Mouse (Mus musculus) adrenal gland, postnatal 14 days (tissue): ENCODE results near the gene Adgrd1. TPM values are rescaled to one million over a fixed set of nuclear protein-coding genes. Genes with fewer than 3 reads are reported as not detected.

ENCODE experiments used
- DNase-seq: peaks from one replicate; pipeline ENCODE4 v3.0.0; 2021; ENCODE audit warnings: mixed read lengths
- total RNA-seq: library from RNA; stranded (reverse); gene quantifications from 2 replicates; pipeline ENCODE4 v1.2.3, GENCODE M21; 2021

Adgrd1 gene
- total RNA-seq, 1 experiment from 2014 or later: 4.9 TPM

GRCm38 (mm10) chr5:129155902-129156311, 59.4 kb downstream of the Adgrd1 start:
- DNase-seq: no peak

GRCm38 (mm10) chr5:129161372-129162051, 65.0 kb downstream of the Adgrd1 start:
- no peak for DNase-seq

GRCm38 (mm10) chr5:129163416-129163815, 66.9 kb downstream of the Adgrd1 start:
- DNase-seq: no peak

- peak; percentile 42 for DNase-seq
Observed at GRCm38 (mm10) chr5:129164091-129164490, 67.5 kb downstream of the Adgrd1 start.

GRCm38 (mm10) chr5:129164911-129165584, 68.5 kb downstream of the Adgrd1 start:
- no peak for DNase-seq

- DNase-seq: no peak
Observed at GRCm38 (mm10) chr5:129165595-129165994, 69.0 kb downstream of the Adgrd1 start.

GRCm38 (mm10) chr5:129169090-129169489, 72.5 kb downstream of the Adgrd1 start:
- no peak for DNase-seq

GRCm38 (mm10) chr5:129169567-129169966, 73.0 kb downstream of the Adgrd1 start:
- no peak for DNase-seq

GRCm38 (mm10) chr5:129172533-129172932, 76.0 kb downstream of the Adgrd1 start:
- no peak for DNase-seq

GRCm38 (mm10) chr5:129175925-129176324, 79.4 kb downstream of the Adgrd1 start:
- DNase-seq: no peak

- peak; percentile 93 for DNase-seq
Observed at GRCm38 (mm10) chr5:129177697-129178511, 81.4 kb downstream of the Adgrd1 start.

GRCm38 (mm10) chr5:129179356-129179755, 82.8 kb downstream of the Adgrd1 start:
- no peak for DNase-seq

GRCm38 (mm10) chr5:129179995-129180714, 83.6 kb downstream of the Adgrd1 start:
- no peak for DNase-seq

- no peak for DNase-seq
Observed at GRCm38 (mm10) chr5:129180715-129181228, 84.2 kb downstream of the Adgrd1 start.

- DNase-seq: no peak
Observed at GRCm38 (mm10) chr5:129181450-129181849, 84.9 kb downstream of the Adgrd1 start.

- DNase-seq: no peak
Observed at GRCm38 (mm10) chr5:129182554-129182953, 86.0 kb downstream of the Adgrd1 start.

GRCm38 (mm10) chr5:129186260-129186659, 89.7 kb downstream of the Adgrd1 start:
- peak; percentile 70 for DNase-seq

GRCm38 (mm10) chr5:129186926-129187325, 90.4 kb downstream of the Adgrd1 start:
- no peak for DNase-seq

- no peak for DNase-seq
Observed at GRCm38 (mm10) chr5:129189071-129189470, 92.5 kb downstream of the Adgrd1 start.

GRCm38 (mm10) chr5:129190077-129190476, 93.5 kb downstream of the Adgrd1 start:
- DNase-seq: peak; percentile 22

- DNase-seq: no peak
Observed at GRCm38 (mm10) chr5:129196501-129196900, 100.0 kb downstream of the Adgrd1 start.

GRCm38 (mm10) chr5:129196971-129197519, 100.5 kb downstream of the Adgrd1 start:
- no peak for DNase-seq
